Mouse (Mus musculus) bone marrow, adult 2 months (tissue): ENCODE results near the gene Fnip2. TPM values are rescaled to one million over a fixed set of nuclear protein-coding genes. Genes with fewer than 3 reads are reported as not detected.
A peak's percentile ranks its signal among the peaks of the same experiment; 100 is the strongest.

Experiments
- H3K27ac ChIP-seq: fragments of 200-500 bp; 2 replicates; pipeline ENCODE4 v1.5.1; 2012; ENCODE audit warnings: low read depth, mild to moderate bottlenecking, control low read depth, inconsistent platforms, low read length; ENCODE audit not compliant: control insufficient read depth, poor library complexity, insufficient read depth
- H3K4me1 ChIP-seq: fragments of 200-500 bp; 2 replicates; pipeline ENCODE4 v1.6.1; 2011; ENCODE audit warnings: low read length; ENCODE audit not compliant: control insufficient read depth, insufficient read depth
- H3K4me3 ChIP-seq: fragments of 200-500 bp; replicated peaks from 2 replicates; pipeline ENCODE3; 2011; ENCODE audit warnings: mild to moderate bottlenecking, low read depth, low read length, control low read depth; ENCODE audit not compliant: control insufficient read depth
- CTCF ChIP-seq: fragments of 200-500 bp; IDR thresholded peaks from 2 replicates; pipeline ENCODE4 v1.5.1; 2011; ENCODE audit warnings: low read length, control low read depth; ENCODE audit not compliant: control insufficient read depth, insufficient read depth
- POLR2A ChIP-seq: fragments of 200-500 bp; IDR thresholded peaks from 2 replicates; pipeline ENCODE4 v1.6.1; 2011; ENCODE audit warnings: low read depth, mild to moderate bottlenecking, control low read depth, low read length, borderline replicate concordance; ENCODE audit not compliant: control insufficient read depth
- WGBS: fragments of 180-500 bp; shearing (Covaris S2); methylation state at CpG from one replicate; pipeline ENCODE4 v1.1.7; 2018; 5-methylcytosine and 5-hydroxymethylcytosine counted together
- polyA plus RNA-seq: library from polyadenylated mRNA; stranded (reverse); fragments of >200 nt; gene quantifications from 2 replicates; pipeline ENCODE4 v1.2.4, GENCODE M21; 2011; ENCODE audit warnings: low replicate concordance; ENCODE audit not compliant: missing spikeins, insufficient read depth, insufficient read length

The Fnip2 gene
- polyA plus RNA-seq, 1 experiment = 10.8 TPM

DNA sequence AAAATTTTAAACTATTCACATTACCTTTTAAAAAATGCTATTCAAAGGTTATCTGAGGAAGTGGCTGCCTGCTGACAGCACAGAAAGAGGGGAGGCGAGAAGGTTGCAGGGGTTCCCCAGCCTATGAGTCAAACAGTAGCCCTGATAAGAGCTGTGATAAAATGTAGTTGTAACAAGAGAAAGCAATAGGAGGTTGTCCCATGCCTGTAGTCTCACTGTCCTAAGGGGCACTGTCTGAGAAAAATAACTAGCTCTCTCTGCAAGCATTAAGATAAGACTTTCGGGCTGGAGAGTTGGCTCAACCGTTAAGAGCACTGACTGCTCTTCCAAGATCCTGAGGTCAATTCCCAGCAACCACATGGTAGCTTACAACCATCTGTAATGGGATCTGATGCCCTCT is 29.3 kb downstream of the Fnip2 start:
- Histone ChIP-seq H3K27ac (no peak overlapping the region), H3K4me1 (peaks cover 4% of the 10 kb centered on the region; the same call in 1 of the 2 replicates), H3K4me3 (no peak overlapping the region)
- 62% methylated on average over 3 of the region's 3 CpGs for WGBS
- TF ChIP-seq CTCF (no peak), POLR2A (no peak)

DNA sequence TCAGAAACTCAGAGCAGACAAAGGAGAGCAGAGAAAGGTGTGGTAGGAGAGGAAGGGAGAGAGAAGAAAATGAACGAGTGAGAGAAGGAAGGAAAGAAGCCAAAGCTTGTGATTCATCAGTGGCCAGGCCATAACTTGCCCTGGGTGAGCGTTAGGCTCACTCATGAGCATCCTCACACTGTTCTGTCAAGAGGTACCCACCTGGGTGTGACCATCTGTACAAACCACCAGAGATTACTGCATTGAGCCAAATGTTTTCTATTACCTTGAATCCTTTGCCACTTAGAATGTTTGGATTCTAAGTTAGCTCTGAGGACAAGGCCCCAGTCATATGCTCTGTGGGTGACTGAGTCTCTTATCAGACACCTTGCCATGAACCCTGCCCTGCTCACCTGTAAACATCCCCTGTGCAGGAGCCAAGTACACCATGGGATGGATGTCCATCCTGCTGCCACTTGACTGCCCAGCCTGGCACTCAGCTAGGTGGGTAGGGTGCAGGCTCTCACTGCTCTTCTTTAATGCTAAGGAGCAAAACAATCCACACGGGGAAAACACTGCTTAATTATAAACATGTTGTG is 29.9 kb downstream of the Fnip2 start:
- Histone ChIP-seq H3K27ac (no peak overlapping the region), H3K4me1 (peaks cover 6% of the 10 kb centered on the region; the same call in 1 of the 2 replicates), H3K4me3 (no peak overlapping the region)
- WGBS = 56% methylated on average over 3 of the region's 3 CpGs
- TF ChIP-seq CTCF (no peak), POLR2A (no peak)

DNA sequence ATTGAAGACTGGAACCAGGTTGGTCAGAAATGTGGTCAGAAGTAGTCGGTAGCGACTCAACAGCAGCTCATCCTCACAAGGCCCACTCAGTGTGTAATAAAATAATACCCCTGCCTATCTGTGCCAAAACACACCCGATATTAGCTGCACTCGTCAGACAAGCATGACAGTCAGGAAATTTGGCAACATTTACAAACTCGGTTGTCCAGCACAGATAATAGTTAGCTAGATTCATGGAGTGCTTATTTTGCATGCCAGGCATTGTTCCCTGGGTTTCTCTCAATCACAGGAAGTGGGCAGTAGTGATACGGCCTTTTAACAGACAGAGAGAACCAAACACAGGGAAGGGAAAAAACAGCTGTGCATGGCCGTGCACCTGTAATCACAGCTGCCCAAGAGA is 30.6 kb downstream of the Fnip2 start:
- no peak overlapping the region for H3K27ac ChIP-seq
- TF ChIP-seq POLR2A (no peak), CTCF (no peak)

DNA sequence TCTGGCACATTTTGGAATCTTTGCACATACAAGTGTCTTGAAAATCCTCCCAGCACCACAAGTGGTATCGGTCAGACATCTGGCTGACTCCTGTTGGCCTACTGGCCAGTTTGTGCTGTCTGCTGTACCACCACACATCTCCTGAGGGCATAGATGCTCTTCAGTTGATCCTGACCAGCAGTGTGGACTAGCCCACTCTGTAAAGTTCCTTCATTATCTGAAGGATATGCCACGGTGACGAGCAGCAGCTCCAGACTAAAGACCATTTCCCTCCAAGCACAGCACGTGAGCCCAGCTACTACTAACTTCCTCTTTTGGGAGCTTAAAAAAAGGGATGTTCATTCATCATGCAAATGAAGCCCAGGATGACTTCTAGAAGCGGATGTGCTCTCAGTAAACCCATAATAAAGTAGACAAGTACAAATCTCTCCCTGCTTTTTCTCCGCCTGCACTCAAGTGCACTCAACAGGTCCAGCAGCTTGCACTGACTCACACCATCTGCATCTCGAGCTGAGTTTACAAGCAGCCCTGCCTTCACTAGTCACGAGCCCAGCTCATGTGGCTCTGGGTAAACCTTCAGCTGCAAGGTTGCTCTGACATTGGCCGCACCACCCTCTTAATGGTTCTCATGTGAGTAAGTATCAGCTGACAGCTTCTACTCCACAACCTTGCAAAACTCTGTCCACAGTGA is 35.9 kb downstream of the Fnip2 start:
- Histone ChIP-seq H3K27ac (peak overlapping the region; percentile 52), H3K4me3 (peak overlapping the region; percentile 29), H3K4me1 (peaks cover 10% of the 10 kb centered on the region)
- TF ChIP-seq CTCF (no peak), POLR2A (no peak)
- WGBS = 15% methylated on average over 9 of the region's 9 CpGs

More for the DNA sequence above, 30.6 kb downstream of the Fnip2 start:
- WGBS = 24% methylated on average over 7 of the region's 7 CpGs
- Histone ChIP-seq H3K4me3 (no peak overlapping the region), H3K4me1 (peaks cover 6% of the 10 kb centered on the region; the same call in 1 of the 2 replicates)

DNA sequence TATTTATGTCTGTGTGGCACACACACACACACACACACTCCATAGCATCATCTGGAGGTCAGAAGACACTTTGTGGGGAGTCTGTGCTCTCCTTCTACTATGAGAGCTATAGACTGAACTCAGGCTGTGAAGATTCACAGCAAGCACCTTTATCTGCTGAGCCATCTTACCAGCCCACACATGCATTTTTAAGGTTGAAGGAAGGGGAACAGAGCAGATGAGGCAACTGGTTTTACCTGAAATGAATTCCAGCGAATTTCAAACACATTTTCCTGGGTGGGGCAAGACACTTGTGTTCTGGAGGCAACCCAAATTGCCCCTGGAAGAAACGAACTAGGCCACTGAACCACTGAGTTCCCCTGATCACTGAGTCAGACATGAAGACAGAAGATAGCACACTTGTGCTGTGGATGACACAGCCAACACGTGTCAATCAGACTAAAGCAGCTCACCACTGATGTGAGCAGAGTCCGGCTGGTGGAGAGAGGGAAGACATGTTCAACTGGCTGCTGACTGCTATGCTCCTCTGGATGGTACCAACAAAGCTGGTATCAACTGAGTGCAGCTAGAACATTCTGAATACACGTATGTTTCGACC is 38.0 kb downstream of the Fnip2 start:
- no peak overlapping the region for H3K27ac ChIP-seq
- H3K4me1 ChIP-seq = peaks cover 8% of the 10 kb centered on the region
- TF ChIP-seq CTCF (no peak), POLR2A (no peak)
- no peak overlapping the region for H3K4me3 ChIP-seq
- 53% methylated on average over 6 of the region's 6 CpGs for WGBS

DNA sequence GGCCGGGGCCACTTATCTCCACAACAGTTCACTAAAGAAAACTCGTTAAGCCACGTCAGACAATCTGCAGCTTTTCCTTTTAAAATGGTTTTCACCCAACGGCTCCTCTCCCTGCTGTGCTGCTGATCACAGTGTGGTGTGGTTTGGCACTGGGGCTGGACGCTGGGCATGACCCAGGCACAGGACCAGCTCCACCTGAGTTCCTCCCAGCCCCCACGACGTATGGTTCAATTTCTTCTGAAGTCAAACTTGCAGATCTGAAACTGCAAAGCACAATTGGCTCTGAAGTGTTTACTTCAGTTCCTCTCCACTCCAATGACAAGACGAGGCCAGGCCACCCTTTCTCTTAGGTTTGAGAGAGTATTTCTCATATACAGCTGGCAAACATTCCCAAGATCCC is 39.1 kb downstream of the Fnip2 start:
- TF ChIP-seq CTCF (no peak), POLR2A (no peak)
- Histone ChIP-seq H3K27ac (no peak overlapping the region), H3K4me3 (no peak overlapping the region), H3K4me1 (peaks cover 8% of the 10 kb centered on the region)
- 41% methylated on average over 8 of the region's 8 CpGs for WGBS

DNA sequence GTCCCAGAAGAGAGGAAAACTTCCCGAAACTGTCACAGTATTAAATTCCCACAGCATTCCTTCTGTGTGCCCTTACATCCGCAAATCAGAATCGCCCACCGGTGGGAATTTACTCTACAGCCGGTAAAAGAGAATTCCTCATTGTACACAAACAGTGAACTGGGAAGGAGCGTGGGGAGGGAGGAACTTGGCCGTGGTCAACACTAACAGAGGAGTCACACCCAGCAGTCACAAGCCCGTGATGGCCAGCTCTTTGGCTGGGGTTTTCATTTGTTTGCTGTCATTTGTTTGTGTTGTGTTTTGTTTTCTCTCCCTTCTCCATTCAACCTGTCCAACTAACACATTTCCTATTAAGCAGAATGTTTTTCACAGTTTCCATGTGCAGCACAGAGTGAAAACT is 39.7 kb downstream of the Fnip2 start:
- H3K4me3 ChIP-seq = no peak overlapping the region
- TF ChIP-seq POLR2A (no peak), CTCF (no peak)
- H3K27ac ChIP-seq = no peak overlapping the region
- H3K4me1 ChIP-seq = peaks cover 6% of the 10 kb centered on the region
- 64% methylated on average over 8 of the region's 8 CpGs for WGBS

DNA sequence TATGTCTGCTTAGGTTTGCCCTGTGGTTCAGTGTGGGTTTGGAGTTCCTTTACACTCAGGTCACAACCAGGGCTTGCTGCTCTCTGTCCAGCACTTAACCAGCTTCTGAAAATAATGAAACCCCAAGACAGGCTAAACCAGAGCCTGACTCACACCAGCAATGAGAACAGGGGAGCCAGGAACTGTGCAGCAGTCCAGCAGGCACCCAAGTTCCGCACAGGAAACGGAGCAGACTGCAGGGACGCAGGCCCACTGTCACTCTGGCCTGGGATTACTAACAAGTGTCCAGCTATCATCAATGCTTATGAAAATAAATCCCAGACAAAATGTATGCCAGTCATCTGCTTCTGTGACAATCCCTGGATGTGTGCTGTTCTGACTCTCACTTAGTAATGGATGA is 40.1 kb downstream of the Fnip2 start:
- TF ChIP-seq POLR2A (no peak), CTCF (no peak)
- WGBS = 89% methylated on average over 3 of the region's 3 CpGs
- peaks cover 6% of the 10 kb centered on the region for H3K4me1 ChIP-seq
- no peak overlapping the region for H3K27ac ChIP-seq
- H3K4me3 ChIP-seq = no peak overlapping the region

DNA sequence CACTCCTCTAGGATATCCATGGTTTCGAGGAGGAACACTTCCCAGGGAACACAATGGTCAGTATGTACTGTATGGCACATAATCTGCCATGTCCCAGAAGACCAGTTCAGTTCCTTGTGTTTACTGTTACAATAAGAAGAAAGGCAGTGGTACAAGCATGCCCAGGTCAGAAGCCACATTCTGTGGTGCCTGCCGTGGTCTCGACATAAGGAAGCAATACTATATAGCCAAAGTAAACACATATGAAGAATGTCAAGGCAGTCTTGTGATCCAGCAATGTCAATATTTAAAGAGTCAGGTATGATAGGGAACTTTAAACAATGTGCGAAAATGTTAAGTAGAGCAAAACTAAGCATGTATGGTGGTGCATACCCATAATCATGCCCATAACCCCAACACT is 44.2 kb downstream of the Fnip2 start:
- no peak overlapping the region for H3K4me3 ChIP-seq
- TF ChIP-seq POLR2A (no peak), CTCF (no peak)
- H3K4me1 ChIP-seq = no peaks in the 10 kb centered on the region; the same call in 1 of the 2 replicates
- WGBS = 92% methylated on average over 4 of the region's 4 CpGs
- H3K27ac ChIP-seq = no peak overlapping the region
